Mouse (Mus musculus) liver, embryonic 11.5 days (tissue): ENCODE measurements around the gene Mrvi1. TPM values are rescaled to one million over a fixed set of nuclear protein-coding genes. Genes with fewer than 3 reads are reported as not detected.
A peak's percentile ranks its signal among the peaks of the same experiment; 100 is the strongest.

Source experiments
- ATAC-seq: fragments of 200-750 bp; cut with Nextera tagmentation; replicated peaks from 2 replicates; pipeline ENCODE4 v1.8.0; 2017; ENCODE audit warnings: moderate number of reproducible peaks, mild to moderate bottlenecking, moderate TSS enrichment, moderate library complexity; ENCODE audit not compliant: low FRiP score
- DNase-seq: peaks from one replicate; pipeline ENCODE4 v3.0.0-alpha.2; 2017; ENCODE audit warnings: low spot score
- H3K27ac ChIP-seq: fragments of 300-500 bp; sonication (generic); 2 replicates; pipeline ENCODE4 v1.5.1; 2014; ENCODE audit warnings: mild to moderate bottlenecking, low read depth, low read length, control low read depth
- H3K27me3 ChIP-seq: fragments of 300-500 bp; sonication (generic); replicated peaks from 2 replicates; pipeline ENCODE4 v1.6.1; 2014; ENCODE audit warnings: low read length, mixed read lengths; ENCODE audit not compliant: control insufficient read depth, insufficient read depth
- H3K36me3 ChIP-seq: fragments of 300-500 bp; sonication (generic); 2 replicates; pipeline ENCODE4 v1.6.1; 2014; ENCODE audit warnings: mild to moderate bottlenecking, low read length, moderate library complexity, mixed read lengths; ENCODE audit not compliant: control insufficient read depth, insufficient read depth
- H3K4me1 ChIP-seq: fragments of 300-500 bp; sonication (generic); replicated peaks from 2 replicates; pipeline ENCODE4 v1.6.1; 2014; ENCODE audit warnings: low read length, mixed read lengths; ENCODE audit not compliant: control insufficient read depth, insufficient read depth
- H3K4me2 ChIP-seq: fragments of 300-500 bp; sonication (generic); 2 replicates; pipeline ENCODE4 v1.6.1; 2014; ENCODE audit warnings: mild to moderate bottlenecking, control low read depth, moderate library complexity
- H3K4me3 ChIP-seq: fragments of 300-500 bp; sonication (generic); 2 replicates; pipeline ENCODE4 v1.5.1; 2014; ENCODE audit warnings: low read depth, low read length, control low read depth
- H3K9ac ChIP-seq: fragments of 300-500 bp; sonication (generic); 2 replicates; pipeline ENCODE4 v1.6.1; 2014; ENCODE audit warnings: low read depth, low read length, control low read depth
- H3K9me3 ChIP-seq: fragments of 300-500 bp; sonication (generic); 2 replicates; pipeline ENCODE4 v1.6.1; 2016; ENCODE audit warnings: low read length, inconsistent platforms, mixed read lengths; ENCODE audit not compliant: control insufficient read depth
- WGBS: fragments of 180-500 bp; shearing (Covaris S2); extraction: QIAGEN DNeasy Blood & Tissue Kit; methylation state at CpG from one replicate; pipeline ENCODE4 v1.1.7; 2014; 5-methylcytosine and 5-hydroxymethylcytosine counted together
- polyA plus RNA-seq: library from polyadenylated mRNA; unstranded; fragments of >200 nt; fragmentation: Nextera tagmentation; extraction: Ambion mirVana; gene quantifications from 2 replicates; pipeline ENCODE4 v1.2.1, GENCODE M21; 2014

The Mrvi1 gene
- polyA plus RNA-seq, 1 experiment from 2014 or later: 20.7 TPM

GRCm38 (mm10) chr7:110848371-110848770, 133.9 kb downstream of the Mrvi1 start:
- H3K4me3 ChIP-seq: no peak overlapping the region
- ATAC-seq (no peak), DNase-seq (no peak)
- no peaks in the 10 kb centered on the region for H3K36me3 ChIP-seq
- 81% methylated on average over 1 of the region's 1 CpGs for WGBS
- no peaks in the 10 kb centered on the region for H3K27me3 ChIP-seq
- no peak overlapping the region for H3K9ac ChIP-seq
- no peak overlapping the region for H3K27ac ChIP-seq
- 0 out of 2 replicates have a peak, but pooled peaks cover 12% of the 10 kb centered on the region for H3K4me1 ChIP-seq
- no peak overlapping the region for H3K4me2 ChIP-seq
- H3K9me3 ChIP-seq: no peaks in the 10 kb centered on the region

GRCm38 (mm10) chr7:110847321-110847720, 134.9 kb downstream of the Mrvi1 start:
- Histone ChIP-seq H3K27me3 (no peaks in the 10 kb centered on the region), H3K4me2 (no peak overlapping the region), H3K9me3 (no peaks in the 10 kb centered on the region), H3K27ac (no peak overlapping the region), H3K36me3 (no peaks in the 10 kb centered on the region), H3K4me3 (no peak overlapping the region), H3K9ac (no peak overlapping the region), H3K4me1 (0 out of 2 replicates have a peak, but pooled peaks cover 16% of the 10 kb centered on the region)
- 65% methylated on average over 2 of the region's 2 CpGs for WGBS
- DNase-seq (no peak), ATAC-seq (no peak)

- WGBS: under 1% methylated on average over 42 of the region's 42 CpGs
- peak within 1 kb of the TSS; percentile 87 for H3K4me3 ChIP-seq
- peaks cover 16% of the 10 kb centered on the region; the same call in 1 of the 2 replicates for H3K4me1 ChIP-seq
- peak; percentile 96 for DNase-seq
- ATAC-seq: peak; percentile 86
- H3K27me3 ChIP-seq: no peaks in the 10 kb centered on the region
- peak within 1 kb of the TSS; percentile 86 for H3K4me2 ChIP-seq
- H3K9ac ChIP-seq: peak within 1 kb of the TSS; percentile 89
- peak within 1 kb of the TSS; percentile 97 for H3K27ac ChIP-seq
- H3K9me3 ChIP-seq: no peaks in the 10 kb centered on the region
- peaks cover 2% of the 10 kb centered on the region; the same call in 1 of the 2 replicates for H3K36me3 ChIP-seq
These were observed 138.1 kb downstream of the Mrvi1 start, which contains the start of gene Rnf141 for GRCm38 (mm10) chr7:110843916-110844874. TSS of gene Rnf141 (minus strand) at chr7:110844457.

- Histone ChIP-seq H3K4me2 (peak overlapping the region; percentile 20; the same call in 1 of the 2 replicates), H3K9me3 (no peaks in the 10 kb centered on the region), H3K9ac (no peak overlapping the region), H3K4me1 (peaks cover 11% of the 10 kb centered on the region; the same call in 1 of the 2 replicates), H3K4me3 (no peak overlapping the region), H3K27me3 (no peaks in the 10 kb centered on the region), H3K36me3 (peaks cover 7% of the 10 kb centered on the region; the same call in 1 of the 2 replicates), H3K27ac (no peak overlapping the region)
- ATAC-seq (no peak), DNase-seq (no peak)
- 60% methylated on average over 4 of the region's 4 CpGs for WGBS
These were observed 141.9 kb downstream of the Mrvi1 start for GRCm38 (mm10) chr7:110840332-110840731.

GRCm38 (mm10) chr7:110834522-110834921, 147.7 kb downstream of the Mrvi1 start:
- Histone ChIP-seq H3K27ac (no peak overlapping the region), H3K4me2 (no peak overlapping the region), H3K4me1 (no peaks in the 10 kb centered on the region; the same call in 1 of the 2 replicates), H3K9ac (no peak overlapping the region), H3K36me3 (peaks cover 18% of the 10 kb centered on the region), H3K9me3 (no peaks in the 10 kb centered on the region), H3K4me3 (no peak overlapping the region), H3K27me3 (no peaks in the 10 kb centered on the region)
- DNase-seq: no peak
- WGBS: 53% methylated on average over 3 of the region's 3 CpGs
- no peak for ATAC-seq

GRCm38 (mm10) chr7:110834018-110834417, 148.2 kb downstream of the Mrvi1 start:
- no peak overlapping the region for H3K4me2 ChIP-seq
- 88% methylated on average over 1 of the region's 1 CpGs for WGBS
- peaks cover 18% of the 10 kb centered on the region for H3K36me3 ChIP-seq

GRCm38 (mm10) chr7:110833024-110833423, 149.2 kb downstream of the Mrvi1 start:
- Histone ChIP-seq H3K4me3 (no peak overlapping the region), H3K27me3 (no peaks in the 10 kb centered on the region), H3K9me3 (no peaks in the 10 kb centered on the region), H3K4me2 (no peak overlapping the region), H3K36me3 (peaks cover 24% of the 10 kb centered on the region), H3K27ac (no peak overlapping the region), H3K9ac (no peak overlapping the region), H3K4me1 (no peaks in the 10 kb centered on the region; the same call in 1 of the 2 replicates)
- ATAC-seq (no peak), DNase-seq (no peak)
- WGBS: 83% methylated on average over 1 of the region's 1 CpGs

More at GRCm38 (mm10) chr7:110834018-110834417, 148.2 kb downstream of the Mrvi1 start:
- Histone ChIP-seq H3K9ac (no peak overlapping the region), H3K4me3 (no peak overlapping the region), H3K27me3 (no peaks in the 10 kb centered on the region), H3K4me1 (no peaks in the 10 kb centered on the region; the same call in 1 of the 2 replicates), H3K27ac (no peak overlapping the region), H3K9me3 (no peaks in the 10 kb centered on the region)
- no peak for ATAC-seq
- DNase-seq: no peak

- Histone ChIP-seq H3K27ac (no peak overlapping the region), H3K36me3 (peaks cover 21% of the 10 kb centered on the region)
- no peak for DNase-seq
These were observed 158.0 kb downstream of the Mrvi1 start for GRCm38 (mm10) chr7:110823995-110824953.

More at GRCm38 (mm10) chr7:110823995-110824953, 158.0 kb downstream of the Mrvi1 start:
- no peak overlapping the region for H3K4me2 ChIP-seq
- H3K27me3 ChIP-seq: no peaks in the 10 kb centered on the region
- H3K4me1 ChIP-seq: peaks cover 22% of the 10 kb centered on the region
- H3K4me3 ChIP-seq: no peak overlapping the region
- WGBS: 86% methylated on average over 8 of the region's 8 CpGs
- no peak for ATAC-seq
- H3K9me3 ChIP-seq: no peaks in the 10 kb centered on the region
- H3K9ac ChIP-seq: 0 out of 2 replicates have a peak overlapping the region, but pooled peaks have one; percentile 5
